Mouse (Mus musculus) gastrocnemius, postnatal 36 days (tissue): ENCODE measurements around the gene Srrd. TPM values are rescaled to one million over a fixed set of nuclear protein-coding genes. Genes with fewer than 3 reads are reported as not detected.
A peak's percentile ranks its signal among the peaks of the same experiment; 100 is the strongest.

Source experiments
- DNase-seq, 2 experiments: peaks; one replicate each; pipeline ENCODE4 v3.0.0; 2022
- intact Hi-C: fragments of 180-260 bp; cut with DNase I; formaldehyde crosslinking; loops from one replicate; pipeline ENCODE4 v1.15.1; 2025
- total RNA-seq, 2 experiments: library from RNA; stranded (reverse); gene quantifications; 2 replicates each; pipeline ENCODE4 v1.2.3; 2021

Gene Srrd
- total RNA-seq, 2 experiments from 2014 or later: 2.8 to 3.4 TPM

- intact Hi-C loops: no loop called here
- no peak for DNase-seq
Observed at GRCm38 (mm10) chr5:112294696-112295095, 48.1 kb downstream of the Srrd start.

- intact Hi-C loops: no loop called here
- no peak for DNase-seq
Observed at GRCm38 (mm10) chr5:112293800-112294199, 49.0 kb downstream of the Srrd start.

GRCm38 (mm10) chr5:112292343-112292980, 50.4 kb downstream of the Srrd start:
- intact Hi-C loops: no loop called here
- DNase-seq: no peak

- no peak for DNase-seq
- intact Hi-C loops: no loop called here
Observed at GRCm38 (mm10) chr5:112291866-112292265, 51.0 kb downstream of the Srrd start.

GRCm38 (mm10) chr5:112290536-112290880, 52.3 kb downstream of the Srrd start:
- no peak for DNase-seq
- intact Hi-C loops: no loop called here

- intact Hi-C loops: no loop called here
- peak; percentile 62 to 68 for DNase-seq
Observed at GRCm38 (mm10) chr5:112289819-112290535, 52.9 kb downstream of the Srrd start.

GRCm38 (mm10) chr5:112289236-112289635, 53.6 kb downstream of the Srrd start:
- no peak for DNase-seq
- intact Hi-C loops: no loop called here

GRCm38 (mm10) chr5:112288193-112289141, 54.4 kb downstream of the Srrd start:
- intact Hi-C loops: no loop called here
- DNase-seq: no peak

- DNase-seq: no peak
- intact Hi-C loops: no loop called here
Observed at GRCm38 (mm10) chr5:112287652-112288051, 55.2 kb downstream of the Srrd start.

Other genes starting within 250 kb of the Srrd start
- gene Cryba4, start 90.5 kb downstream of the Srrd start, total RNA-seq: under 1 TPM in 1 of 2 experiments, not detected in 1; 0.61 TPM
- 1 to 10 TPM; 2.4 to 4.1 TPM for gene Crybb1, start 87.2 kb downstream of the Srrd start, total RNA-seq
- 10 to 100 TPM; 14.4 to 17.0 TPM for gene Tpst2, start 66.3 kb downstream of the Srrd start, total RNA-seq
- gene Tfip11, start 16.7 kb downstream of the Srrd start, total RNA-seq: 10 to 100 TPM; 12.0 to 12.4 TPM
- gene Hps4, start within 50 bp of the Srrd start, total RNA-seq: 1 to 10 TPM; 3.8 to 4.2 TPM
- not detected for gene Gm6583, start 13.0 kb upstream of the Srrd start, total RNA-seq
- under 1 TPM; 0.36 to 0.74 TPM for gene Asphd2, start 51.8 kb upstream of the Srrd start, total RNA-seq
- gene Gm6588, start 106.4 kb upstream of the Srrd start, total RNA-seq: not detected
- under 1 TPM in 1 of 2 experiments, not detected in 1; 0.05 TPM for gene Sez6l, start 234.1 kb upstream of the Srrd start, total RNA-seq